Mouse (Mus musculus): ENCODE data around the gene Ncf1.

DNA sequence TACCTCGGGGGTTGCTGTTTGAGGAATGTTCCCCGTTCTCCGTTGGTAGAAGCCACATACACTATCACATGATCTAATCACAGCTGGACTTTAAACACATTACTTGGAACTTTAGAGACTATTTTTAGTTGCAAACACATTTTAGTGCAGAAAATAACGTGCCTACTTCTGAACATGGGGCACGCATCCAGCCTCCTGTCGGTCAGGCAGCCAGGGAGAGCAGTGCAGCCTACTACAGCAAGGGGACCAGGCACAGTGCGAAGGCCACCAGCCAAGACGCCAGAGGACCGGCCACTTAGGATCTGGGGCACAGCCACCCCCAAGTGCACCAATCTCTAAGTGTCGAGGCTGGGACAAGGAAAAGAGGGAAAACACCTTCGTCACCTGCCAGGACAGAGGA, 45.6 kb upstream of the Ncf1 start:
- TF ChIP-seq CTCF (IDR thresholded peaks at IDR 0.05; ENCODE audit: borderline replicate concordance, insufficient read depth, low read depth, low read length) (no peak), POLR2A (IDR thresholded peaks at IDR 0.05; ENCODE audit: borderline replicate concordance, insufficient read depth, low read length) (no peak)

All from cerebellum, adult 2 months (tissue).